Mouse (Mus musculus) megakaryocyte, embryonic 14.5 days (primary cell): Measurements from ENCODE around the gene Rpp25l.
"Not testable (repeated sequence)": the region's sequence is repeated elsewhere in the genome, so short reads cannot be mapped to it uniquely, and the experiment has no call there.

ENCODE experiments used
- FLI1 ChIP-seq: IDR thresholded peaks from 2 replicates; pipeline ENCODE4 v1.6.1; 2012; ENCODE audit warnings: low read length, inconsistent platforms, mixed read lengths
- GATA1 ChIP-seq: IDR thresholded peaks from 3 replicates; pipeline ENCODE4 v1.6.1; 2012; ENCODE audit warnings: mixed read lengths, low read length, inconsistent platforms, borderline replicate concordance

- TF ChIP-seq GATA1, FLI1: not testable (repeated sequence)
Measured at GRCm38 (mm10) chr4:41702226-41702625, 11.1 kb downstream of the Rpp25l start.
